Comparison of ENCODE assay signal across 8 mouse cellular contexts in the genomic region with DNA sequence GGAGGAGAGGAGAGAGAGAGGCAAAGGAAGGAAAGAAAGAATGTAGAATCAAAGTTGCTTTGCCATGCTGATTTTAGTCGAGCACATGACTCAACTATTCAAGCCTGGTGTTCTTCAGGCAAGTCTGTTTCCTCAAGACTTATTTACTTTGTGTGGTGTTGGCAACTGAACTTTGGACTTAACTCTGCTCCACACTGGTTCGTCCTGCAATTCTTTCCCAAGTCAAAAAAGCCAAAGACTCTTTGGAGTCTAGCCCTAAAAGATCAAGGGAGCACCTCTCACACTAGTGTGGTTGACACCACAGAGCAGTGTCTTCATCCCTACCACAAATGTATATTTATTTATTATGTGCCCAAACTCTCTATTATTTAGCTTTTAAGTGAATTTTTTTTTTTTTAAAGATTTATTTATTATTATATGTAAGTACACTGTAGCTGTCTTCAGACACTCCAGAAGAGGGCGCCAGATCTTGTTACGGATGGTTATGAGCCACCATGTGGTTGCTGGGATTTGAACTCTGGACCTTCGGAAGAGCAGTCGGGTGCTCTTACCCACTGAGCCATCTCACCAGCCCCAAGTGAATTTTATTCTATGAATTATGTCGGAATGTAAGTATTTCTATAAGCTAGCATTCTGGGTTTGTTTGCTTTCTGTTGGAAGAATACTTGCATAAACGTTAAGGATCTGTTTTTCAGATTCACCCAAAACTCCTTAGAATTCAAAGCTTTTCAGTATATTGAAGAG. TPM values are rescaled to one million over a fixed set of nuclear protein-coding genes. Genes with fewer than 3 reads are reported as not detected.
DNase-seq lines count a peak whose midpoint lies in the region; ATAC-seq and TF ChIP-seq lines count a peak whose summit lies in the region.

No protein-coding gene starts in this region.

- no peaks in the 10 kb centered on the region for H3K27me3 ChIP-seq in liver, adult 2 months (ENCODE audit: control insufficient read depth, insufficient read depth, low read length)
- no peaks in the 10 kb centered on the region for H3K27me3 ChIP-seq in kidney, postnatal 0 days (ENCODE audit: insufficient read depth, low read length)
- no peaks in the 10 kb centered on the region for H3K27me3 ChIP-seq in neural tube, embryonic 13.5 days
- H3K27me3 ChIP-seq in cerebellum, adult 2 months (ENCODE audit: control insufficient read depth, insufficient read depth, low read length): no peaks in the 10 kb centered on the region

- H3K27ac ChIP-seq in liver, adult 2 months (replicated peaks; ENCODE audit: insufficient read depth, low read depth, low read length): peak overlapping the region; percentile 92
- peak overlapping the region; percentile 84 for H3K27ac ChIP-seq in embryonic fibroblast, embryonic 13.5 days (ENCODE audit: insufficient read depth, low read length)
- peak overlapping the region; percentile 99 for H3K27ac ChIP-seq in kidney, postnatal 0 days
- peak overlapping the region; percentile 82 for H3K27ac ChIP-seq in neural tube, embryonic 13.5 days (replicated peaks)
- no peak overlapping the region for H3K27ac ChIP-seq in cerebellum, adult 2 months (ENCODE audit: insufficient read depth, low read length)

- peak; percentile 96 for DNase-seq in liver, adult 2 months (ENCODE audit: extremely low read depth, low read depth, low spot score)
- no peak for DNase-seq in liver
- DNase-seq in kidney, postnatal 0 days (ENCODE audit: low spot score): peak; percentile 12
- no peak for DNase-seq in cerebellum, adult 2 months
- no peak for DNase-seq in right cerebral cortex, postnatal 14 days
- no peak for DNase-seq in spleen, adult 18-20 months

- no peaks in the 10 kb centered on the region for H3K9me3 ChIP-seq in kidney, postnatal 0 days (replicated peaks; ENCODE audit: low read length)
- H3K9me3 ChIP-seq in neural tube, embryonic 13.5 days: no peaks in the 10 kb centered on the region

- TF ChIP-seq POLR2A in liver, adult 2 months (IDR thresholded peaks at IDR 0.05; ENCODE audit: extremely low read depth, insufficient read depth, low read length): no peak
- no peak for TF ChIP-seq POLR2A in embryonic fibroblast, embryonic 13.5 days (IDR thresholded peaks at IDR 0.05; ENCODE audit: low read depth, low read length)
- no peak for TF ChIP-seq POLR2A in cerebellum, adult 2 months (IDR thresholded peaks at IDR 0.05; ENCODE audit: borderline replicate concordance, insufficient read depth, low read length)

- H3K4me3 ChIP-seq in liver, adult 2 months (ENCODE audit: insufficient read depth, low read depth, low read length): peak overlapping the region; percentile 44; the same call in 1 of the 2 replicates
- H3K4me3 ChIP-seq in embryonic fibroblast, embryonic 13.5 days (ENCODE audit: insufficient read depth, low read length): no peak overlapping the region
- peak overlapping the region; percentile 94 for H3K4me3 ChIP-seq in kidney, postnatal 0 days (replicated peaks; ENCODE audit: low read depth, low read length)
- H3K4me3 ChIP-seq in neural tube, embryonic 13.5 days: peak overlapping the region; percentile 93
- no peak overlapping the region for H3K4me3 ChIP-seq in cerebellum, adult 2 months (replicated peaks; ENCODE audit: insufficient read depth, low read depth, low read length)

- ATAC-seq in kidney, postnatal 0 days (replicated peaks; ENCODE audit: low FRiP score, low read depth): no peak
- ATAC-seq in neural tube, embryonic 13.5 days (ENCODE audit: low read depth): no peak

- WGBS in liver, adult 2 months: 17% methylated on average over 8 of the region's 8 CpGs
- 70% methylated on average over 6 of the region's 8 CpGs for WGBS in kidney, postnatal 0 days
- 65% methylated on average over 8 of the region's 8 CpGs for WGBS in neural tube, embryonic 13.5 days
- 48% methylated on average over 8 of the region's 8 CpGs for WGBS in cerebellum, adult 2 months

- H3K79me2 ChIP-seq in liver, adult 2 months (ENCODE audit: control insufficient read depth, insufficient read depth, low read length): peaks cover 17% of the 10 kb centered on the region; the same call in 1 of the 2 replicates

- peak overlapping the region; percentile 58 for H3K4me2 ChIP-seq in kidney, postnatal 0 days (ENCODE audit: low read length)
- H3K4me2 ChIP-seq in neural tube, embryonic 13.5 days: peak overlapping the region; percentile 97

- H3K4me1 ChIP-seq in liver, adult 2 months (ENCODE audit: control insufficient read depth, insufficient read depth, low read length): peaks cover 9% of the 10 kb centered on the region
- peaks cover 3% of the 10 kb centered on the region for H3K4me1 ChIP-seq in embryonic fibroblast, embryonic 13.5 days (ENCODE audit: control insufficient read depth, insufficient read depth, low read length)
- H3K4me1 ChIP-seq in kidney, postnatal 0 days (replicated peaks; ENCODE audit: insufficient read depth, low read length): peaks cover 10% of the 10 kb centered on the region; the same call in 1 of the 2 replicates
- peaks cover 24% of the 10 kb centered on the region for H3K4me1 ChIP-seq in neural tube, embryonic 13.5 days (replicated peaks)
- H3K4me1 ChIP-seq in cerebellum, adult 2 months (ENCODE audit: control insufficient read depth, insufficient read depth, low read length): peaks cover 5% of the 10 kb centered on the region; the same call in 1 of the 2 replicates

- peaks cover 18% of the 10 kb centered on the region for H3K36me3 ChIP-seq in liver, adult 2 months (ENCODE audit: control insufficient read depth, insufficient read depth, low read length)
- peaks cover 4% of the 10 kb centered on the region; the same call in 1 of the 2 replicates for H3K36me3 ChIP-seq in kidney, postnatal 0 days (ENCODE audit: insufficient read depth, low read length)
- H3K36me3 ChIP-seq in neural tube, embryonic 13.5 days: peaks cover 13% of the 10 kb centered on the region

- 0 out of 2 replicates have a peak overlapping the region, but pooled peaks have one; percentile 33 for H3K9ac ChIP-seq in liver, adult 2 months (ENCODE audit: low read depth, low read length)
- no peak overlapping the region; the same call in 1 of the 2 replicates for H3K9ac ChIP-seq in kidney, postnatal 0 days (ENCODE audit: low read depth, low read length)
- H3K9ac ChIP-seq in neural tube, embryonic 13.5 days: peak overlapping the region; percentile 64

- no peak for TF ChIP-seq CTCF in liver, adult 2 months (IDR thresholded peaks at IDR 0.05; ENCODE audit: low read depth, low read length)
- TF ChIP-seq CTCF in embryonic fibroblast, embryonic 13.5 days (IDR thresholded peaks at IDR 0.05; ENCODE audit: borderline replicate concordance, insufficient read depth, low read length): no peak
- peak; percentile 42; the same call in 1 of the 2 replicates for TF ChIP-seq CTCF in kidney, postnatal 0 days (IDR thresholded peaks at IDR 0.05; ENCODE audit: low read depth)
- TF ChIP-seq CTCF in cerebellum, adult 2 months (IDR thresholded peaks at IDR 0.05; ENCODE audit: borderline replicate concordance, insufficient read depth, low read depth, low read length): no peak

RNA-seq across cellular contexts. Expression of a gene that starts 1.2 kb away (rescaled TPM):
- 32.9 and 34.7 TPM in 2 replicates for total RNA-seq in liver, adult 2 months (2014; rRNA removed)
- polyA plus RNA-seq in liver, adult 2 months (2012; rRNA removed): 23.8 and 39.7 TPM in 2 replicates
- 64.1 and 68.9 TPM in 2 replicates for polyA plus RNA-seq in embryonic fibroblast, embryonic 13.5 days (2011; ENCODE audit: insufficient read length, low read depth, missing spikeins)
- polyA plus RNA-seq in kidney, postnatal 0 days (2015; fragmentation: Nextera tagmentation; extraction: Ambion mirVana): 71.4 and 72.1 TPM in 2 replicates
- polyA plus RNA-seq in neural tube, embryonic 13.5 days (2015; fragmentation: Nextera tagmentation; extraction: Ambion mirVana): 95.0 and 104 TPM in 2 replicates
- 92.7 and 99.6 TPM in 2 replicates for polyA plus RNA-seq in cerebellum, adult 2 months (2012; rRNA removed)

RNA-seq across cellular contexts. Expression of a gene that starts 31.5 kb away (rescaled TPM):
- total RNA-seq in liver, adult 2 months (2014; rRNA removed): not detected in 2 replicates
- not detected in 2 replicates for polyA plus RNA-seq in liver, adult 2 months (2012; rRNA removed)
- not detected in 2 replicates for polyA plus RNA-seq in embryonic fibroblast, embryonic 13.5 days (2011; ENCODE audit: insufficient read length, low read depth, missing spikeins)
- not detected in 2 replicates for polyA plus RNA-seq in kidney, postnatal 0 days (2015; fragmentation: Nextera tagmentation; extraction: Ambion mirVana)
- polyA plus RNA-seq in neural tube, embryonic 13.5 days (2015; fragmentation: Nextera tagmentation; extraction: Ambion mirVana): not detected in 2 replicates
- not detected in 2 replicates for polyA plus RNA-seq in cerebellum, adult 2 months (2012; rRNA removed)

RNA-seq across cellular contexts. Expression of a gene that starts 32.2 kb away (rescaled TPM):
- total RNA-seq in liver, adult 2 months (2014; rRNA removed): 18.0 and 19.9 TPM in 2 replicates
- 14.4 and 14.8 TPM in 2 replicates for polyA plus RNA-seq in liver, adult 2 months (2012; rRNA removed)
- 52.1 and 57.8 TPM in 2 replicates for polyA plus RNA-seq in embryonic fibroblast, embryonic 13.5 days (2011; ENCODE audit: insufficient read length, low read depth, missing spikeins)
- 58.6 and 62.5 TPM in 2 replicates for polyA plus RNA-seq in kidney, postnatal 0 days (2015; fragmentation: Nextera tagmentation; extraction: Ambion mirVana)
- polyA plus RNA-seq in neural tube, embryonic 13.5 days (2015; fragmentation: Nextera tagmentation; extraction: Ambion mirVana): 60.7 and 65.0 TPM in 2 replicates
- 57.3 and 64.3 TPM in 2 replicates for polyA plus RNA-seq in cerebellum, adult 2 months (2012; rRNA removed)

Comparison
In these comparisons a context has a peak if more than half of its experiments do, and no peak if none do; other contexts are left out.
1. DNase-seq: peak in liver, adult 2 months (single experiment) and kidney, postnatal 0 days (single experiment); none in liver (single experiment), cerebellum, adult 2 months (0 of 2), right cerebral cortex, postnatal 14 days (single experiment) and spleen, adult 18-20 months (0 of 2).
2. H3K4me3 ChIP-seq: peak in liver, adult 2 months (single experiment), kidney, postnatal 0 days (single experiment) and neural tube, embryonic 13.5 days (single experiment); none in embryonic fibroblast, embryonic 13.5 days (single experiment) and cerebellum, adult 2 months (single experiment).